Mouse (Mus musculus) megakaryocyte-erythroid progenitor cell, adult 5-6 weeks (primary cell): Measurements from ENCODE around the gene Rgl1. TPM values are rescaled to one million over a fixed set of nuclear protein-coding genes. Genes with fewer than 3 reads are reported as not detected.
A peak's percentile ranks its signal among the peaks of the same experiment; 100 is the strongest.

ENCODE experiments used
- ATAC-seq: replicated peaks from 2 replicates; pipeline ENCODE4 v1.8.0; 2016; ENCODE audit warnings: mild to moderate bottlenecking, inconsistent platforms; ENCODE audit not compliant: severe bottlenecking, poor library complexity, low FRiP score, low TSS enrichment
- total RNA-seq, 2 experiments: library from RNA; stranded (forward) in 1 of 2; stranded (reverse) in 1 of 2; fragments of 200-1000, 215-1000 nt in 1 of 2; fragments of >200 nt in 1 of 2; fragmentation: Nextera tagmentation in 1 of 2; gene quantifications; 2 replicates each; pipeline ENCODE4 v1.2.3; 2014 to 2017

Rgl1 gene
- total RNA-seq, 2 experiments from 2014 or later = 2.7 to 7.3 TPM

DNA sequence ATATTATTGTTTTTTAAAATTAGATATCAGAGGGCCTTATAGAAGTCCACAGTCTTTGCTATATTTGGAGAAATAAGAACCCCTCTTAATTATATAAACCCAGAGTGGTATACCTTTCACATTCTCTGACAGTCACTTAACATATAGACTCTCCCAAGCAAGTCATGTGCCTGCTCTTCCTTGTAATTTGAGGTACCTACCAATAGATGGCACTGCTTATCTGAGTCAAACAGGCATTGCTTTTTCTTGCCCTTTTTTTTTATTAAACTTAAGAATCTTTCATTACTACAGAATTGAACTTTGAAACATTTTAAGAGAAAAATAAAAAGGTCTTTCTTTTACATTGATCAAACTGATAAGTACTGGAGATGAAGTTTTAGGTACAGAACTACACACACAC, 41.9 kb downstream of the Rgl1 start:
- peak; percentile 44; the same call in 1 of the 2 replicates for ATAC-seq

DNA sequence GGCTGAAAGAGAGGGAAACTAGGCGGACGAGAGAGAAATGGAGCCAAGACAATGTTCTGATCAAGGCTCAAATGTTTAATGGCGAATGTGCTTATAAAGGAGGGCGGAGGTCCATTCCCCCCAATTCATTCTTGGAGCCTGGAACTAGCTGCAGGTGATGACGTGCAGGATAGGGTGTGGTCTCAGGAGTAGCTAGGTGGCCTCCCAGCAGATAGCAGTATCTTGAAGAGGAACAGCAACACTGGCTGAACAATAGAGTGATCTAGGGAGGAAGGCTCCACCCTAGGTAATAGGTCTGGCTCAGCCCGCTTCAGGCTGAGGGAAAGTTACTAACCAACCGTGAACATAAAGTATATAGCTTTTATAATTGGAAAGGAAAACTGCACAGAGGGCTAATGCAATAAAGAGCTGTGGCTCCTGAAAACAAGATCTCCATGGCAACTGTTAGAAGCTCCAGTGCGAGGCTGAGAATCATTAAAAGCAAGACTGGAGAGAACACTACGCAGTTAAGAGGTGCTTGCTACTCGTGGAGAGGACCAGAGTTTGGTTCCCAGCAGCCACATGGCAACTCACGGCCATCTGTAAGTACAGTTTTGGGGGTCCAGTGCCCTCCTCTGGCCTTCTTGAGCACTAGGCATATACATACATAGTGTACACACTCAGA, 44.5 kb downstream of the Rgl1 start:
- no peak for ATAC-seq

DNA sequence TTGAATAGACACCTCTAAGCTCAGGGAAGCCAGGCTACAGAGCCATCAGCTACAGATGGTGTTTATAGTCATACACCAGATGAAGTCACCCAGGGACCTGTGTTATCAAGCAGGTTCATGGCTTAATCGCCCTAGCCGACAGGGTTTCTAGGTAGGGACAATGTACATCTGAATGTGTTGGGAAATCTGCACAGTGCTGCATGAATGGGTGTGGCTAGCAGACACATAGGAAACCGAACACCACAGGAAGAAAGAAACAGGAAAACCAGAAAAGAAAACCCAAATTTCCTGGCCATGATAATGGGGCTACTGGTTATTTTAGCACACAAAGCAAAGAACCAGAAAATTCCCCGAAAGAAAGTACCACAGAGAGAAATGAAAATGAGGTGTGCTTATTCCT, 45.2 kb downstream of the Rgl1 start:
- ATAC-seq = peak; percentile 48; the same call in 1 of the 2 replicates

DNA sequence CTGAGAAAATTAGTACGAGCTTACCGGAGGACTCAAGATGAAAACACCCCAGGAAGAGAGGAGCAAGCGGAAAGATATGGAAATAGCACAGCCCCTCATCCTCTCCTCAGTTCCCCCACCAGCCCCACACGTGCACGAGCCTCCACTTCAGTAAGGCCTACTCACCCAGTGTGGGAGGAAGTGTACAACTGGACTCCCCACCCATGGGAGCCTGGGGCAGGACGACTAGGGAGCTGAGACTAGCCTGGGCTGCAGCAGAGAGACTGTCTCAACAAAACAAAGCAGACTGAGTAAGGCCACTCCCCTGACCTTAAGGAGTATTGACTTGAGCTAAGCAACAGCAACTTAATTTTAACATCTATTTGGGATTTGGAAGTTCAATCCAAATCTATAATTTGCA, 48.0 kb downstream of the Rgl1 start:
- ATAC-seq = no peak

DNA sequence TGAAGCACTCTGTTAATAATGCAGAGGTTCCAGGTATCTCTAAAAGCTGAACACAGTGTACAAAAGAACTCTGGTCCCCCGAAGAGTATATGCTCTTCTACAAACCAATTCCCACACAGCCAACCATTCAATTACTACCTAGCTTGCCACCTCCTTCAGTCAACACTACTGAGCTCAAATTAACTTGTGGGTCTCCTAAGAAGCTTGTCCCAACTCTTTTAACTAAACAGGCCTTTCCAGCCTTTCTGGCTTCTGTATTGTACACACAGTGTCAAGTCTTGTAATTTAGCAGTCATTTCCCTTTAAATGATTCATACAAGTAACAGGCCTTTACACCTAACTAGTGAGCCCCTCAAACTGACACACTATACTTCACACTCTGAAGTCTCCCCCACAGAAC, 48.8 kb downstream of the Rgl1 start:
- no peak for ATAC-seq

DNA sequence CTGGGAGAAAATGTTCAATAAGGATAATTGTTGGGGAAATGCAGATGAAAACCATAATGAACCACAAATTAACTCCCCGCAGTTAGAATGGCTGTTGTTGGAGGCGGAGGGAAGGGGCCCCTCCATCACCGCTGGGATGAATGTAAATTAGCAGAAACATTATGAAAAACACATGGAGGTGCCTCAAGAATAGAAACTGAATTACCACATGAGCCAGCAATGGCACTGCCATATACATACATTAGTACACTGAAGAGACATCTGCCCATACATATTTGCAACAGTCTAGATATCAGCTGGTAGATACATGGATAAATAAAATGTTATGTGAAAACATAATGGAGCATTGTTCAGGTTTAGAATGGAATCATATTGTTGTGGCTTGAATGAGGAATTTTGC, 51.7 kb downstream of the Rgl1 start:
- no peak for ATAC-seq

DNA sequence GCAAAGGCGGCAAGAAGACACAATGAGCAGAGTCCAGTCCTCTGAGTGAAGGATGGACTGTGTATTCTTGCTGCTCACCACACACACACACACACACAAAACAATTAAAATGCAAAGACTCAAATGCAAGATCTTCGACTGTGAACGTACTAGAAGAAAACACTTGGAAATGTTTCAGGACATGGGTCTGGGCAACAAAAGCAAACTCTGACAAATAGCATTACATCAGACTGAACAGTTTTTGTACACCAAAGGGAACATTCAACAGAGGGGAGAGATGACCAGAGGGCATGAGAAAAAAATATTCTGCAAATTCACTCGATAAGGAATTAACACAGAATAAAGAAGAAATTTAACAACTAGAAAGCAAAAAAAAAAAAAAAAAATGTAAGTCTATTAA, 52.2 kb downstream of the Rgl1 start:
- ATAC-seq = no peak

DNA sequence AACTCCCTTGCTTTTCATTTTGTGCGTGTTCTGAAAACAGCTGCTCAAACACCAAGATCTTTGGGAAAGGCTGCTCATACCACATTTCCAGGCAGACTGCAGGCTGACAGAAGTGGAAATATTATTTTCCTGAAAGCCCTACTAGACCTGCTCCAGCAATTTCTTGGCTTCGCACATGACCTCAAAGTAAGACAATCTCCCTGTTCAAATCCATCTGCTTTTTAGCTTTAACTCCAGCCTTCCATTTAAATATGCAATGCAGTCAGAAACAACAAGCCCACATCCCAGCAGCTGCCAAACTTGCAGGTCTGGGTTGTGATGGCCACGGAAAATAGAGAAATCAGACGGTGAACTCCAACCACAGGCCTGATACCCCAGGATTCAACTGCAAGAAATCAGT, 55.1 kb downstream of the Rgl1 start:
- no peak for ATAC-seq

DNA sequence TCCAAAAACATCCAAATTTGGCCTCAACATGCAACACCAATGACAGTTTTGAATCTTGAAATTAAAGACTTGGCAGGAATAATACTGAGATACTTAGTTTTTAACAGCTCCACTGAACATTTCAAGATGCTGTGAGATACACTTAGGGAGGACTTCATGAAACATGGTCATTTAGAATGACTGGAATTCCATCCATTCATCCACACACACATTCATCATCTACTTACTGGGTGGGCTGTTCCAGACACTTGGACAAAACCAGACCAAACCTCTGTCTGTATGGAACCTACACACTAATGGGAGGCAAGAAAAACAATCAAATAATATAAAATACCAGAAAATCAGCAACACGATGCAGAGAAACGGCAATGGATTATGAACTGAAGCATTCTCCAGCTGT, 58.6 kb downstream of the Rgl1 start:
- no peak for ATAC-seq

DNA sequence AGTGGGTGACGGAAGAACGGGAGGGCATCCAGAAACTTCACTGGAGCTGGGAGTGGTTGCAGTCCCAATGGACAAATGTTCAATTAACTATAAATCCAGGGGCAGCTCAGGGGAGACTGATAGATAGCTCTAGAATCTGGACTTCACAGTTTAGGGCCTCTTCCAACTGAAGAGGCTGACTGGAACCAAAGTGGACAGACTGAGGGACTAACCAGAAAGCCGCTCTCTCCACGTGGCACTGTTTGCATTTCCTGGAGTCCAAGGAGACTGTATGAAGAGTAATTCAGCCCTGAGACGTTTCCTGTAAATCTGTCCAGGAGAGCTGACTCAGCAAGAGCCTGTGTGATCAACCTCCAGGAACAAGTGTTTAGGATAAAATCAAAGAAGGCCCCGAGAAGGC, 62.2 kb downstream of the Rgl1 start:
- ATAC-seq = no peak

DNA sequence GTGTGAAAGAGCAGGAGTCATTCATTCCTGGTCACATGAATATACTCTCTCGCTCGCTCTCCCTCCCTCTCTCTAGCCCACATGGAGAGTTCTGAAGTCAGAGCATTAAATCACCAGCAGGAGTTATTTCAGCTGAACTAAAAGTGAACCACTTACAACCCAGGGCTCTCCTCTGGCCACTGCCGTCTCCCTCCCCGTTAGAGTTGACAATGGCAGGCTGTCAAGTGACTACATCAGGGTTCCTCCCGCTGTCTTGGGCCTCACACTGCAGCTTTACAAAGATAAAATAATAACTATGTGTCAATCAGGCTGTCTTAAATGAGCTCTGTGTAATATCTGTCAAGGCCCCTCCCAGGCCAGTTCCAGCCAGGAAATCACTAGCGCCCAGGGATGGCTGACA, 63.2 kb downstream of the Rgl1 start:
- no peak for ATAC-seq

DNA sequence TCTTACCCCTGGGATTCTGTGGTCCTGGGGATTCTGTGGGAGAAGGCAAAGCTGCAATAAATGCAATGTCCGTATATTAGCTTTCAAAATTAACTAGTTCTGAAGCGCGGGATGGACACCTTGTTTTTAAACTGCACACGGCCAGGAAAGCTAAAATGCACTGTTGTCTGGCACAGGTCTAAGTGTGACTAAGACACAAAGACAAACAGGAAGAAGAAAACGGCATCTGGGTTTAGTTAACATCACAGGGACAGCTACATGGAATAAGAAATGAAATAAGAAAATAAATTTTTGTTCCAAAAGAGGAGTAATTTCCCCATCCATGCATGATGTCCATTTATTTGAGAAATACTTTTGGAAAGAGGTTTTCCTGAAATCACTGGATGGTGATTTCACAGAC, 65.1 kb downstream of the Rgl1 start:
- no peak for ATAC-seq

DNA sequence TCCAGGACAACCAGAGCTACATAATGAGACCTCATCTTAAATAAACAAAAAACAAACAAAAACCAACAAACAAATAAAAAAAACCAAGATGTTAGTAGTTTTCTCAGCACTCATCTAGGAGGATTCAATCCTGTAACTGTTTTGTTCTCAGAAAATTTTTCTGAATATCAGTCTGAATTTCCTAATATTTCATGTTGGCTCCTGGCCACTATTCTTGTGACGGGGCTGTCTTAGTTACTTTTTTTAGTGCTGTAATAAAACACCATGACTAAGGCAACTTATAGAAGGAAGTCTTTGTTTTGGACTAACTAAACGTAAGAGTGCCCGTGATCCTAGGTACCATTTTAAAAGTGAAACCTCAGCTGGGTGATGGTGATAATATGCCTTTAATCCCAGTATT, 68.8 kb downstream of the Rgl1 start:
- ATAC-seq = no peak

DNA sequence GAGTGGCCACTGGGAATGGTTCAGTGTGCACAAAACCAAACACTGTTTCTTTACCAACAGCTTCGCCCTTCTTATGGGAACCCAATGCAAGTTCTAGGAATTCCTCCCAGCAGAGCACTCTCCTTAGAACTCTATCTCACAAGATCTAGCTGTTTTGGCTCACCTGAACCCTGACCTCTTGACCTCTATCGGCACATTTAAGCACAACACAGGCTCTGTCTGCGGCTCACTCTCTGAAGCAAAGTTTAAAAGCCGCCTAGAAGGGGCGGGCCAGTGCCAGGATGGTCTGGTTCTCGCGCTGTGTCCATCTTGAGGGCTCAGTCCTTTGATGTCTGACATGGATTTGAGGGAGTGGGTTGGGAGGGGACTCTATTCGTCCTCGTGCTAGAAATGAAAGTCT, 70.7 kb downstream of the Rgl1 start:
- ATAC-seq = no peak

DNA sequence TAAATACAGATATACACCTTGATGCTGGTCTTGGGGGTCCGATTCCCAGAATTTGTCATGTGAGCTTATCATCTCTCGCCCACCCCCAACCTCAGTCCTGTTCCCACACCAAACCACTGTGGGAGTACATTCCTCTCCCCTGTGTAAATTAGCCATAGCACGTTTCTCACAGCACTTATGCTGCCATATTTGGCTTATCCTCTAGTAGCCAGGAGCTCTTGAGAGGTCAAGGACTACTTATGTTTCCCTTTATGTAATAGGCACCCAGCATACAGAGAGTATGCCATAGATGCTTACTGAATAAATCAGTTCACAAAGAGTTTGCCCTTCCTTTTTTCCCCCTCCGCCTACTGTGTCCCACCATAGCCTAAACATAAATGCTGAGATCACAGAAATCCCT, 76.2 kb downstream of the Rgl1 start:
- ATAC-seq = no peak

DNA sequence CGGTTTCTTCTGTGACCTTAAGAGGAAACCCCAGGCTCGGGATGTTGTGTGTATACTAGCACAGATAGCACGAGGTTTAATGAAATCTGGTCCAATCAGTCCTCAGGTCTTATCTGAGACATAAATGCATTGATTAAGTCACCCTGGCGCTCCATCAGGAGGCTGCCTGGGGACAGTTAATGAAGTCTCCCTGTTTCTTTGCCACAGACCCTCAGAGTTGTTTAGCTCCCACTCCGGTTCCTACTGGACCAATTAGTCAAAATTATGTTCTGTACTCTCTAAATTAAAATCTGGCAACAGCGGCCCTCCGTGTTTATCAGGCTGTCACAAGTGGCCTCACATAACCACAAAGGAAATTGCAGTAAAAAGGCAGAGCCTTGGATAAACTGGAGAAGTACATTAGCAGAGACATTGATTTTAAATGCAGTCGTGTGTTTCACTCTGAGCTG, 78.4 kb downstream of the Rgl1 start:
- ATAC-seq = no peak

DNA sequence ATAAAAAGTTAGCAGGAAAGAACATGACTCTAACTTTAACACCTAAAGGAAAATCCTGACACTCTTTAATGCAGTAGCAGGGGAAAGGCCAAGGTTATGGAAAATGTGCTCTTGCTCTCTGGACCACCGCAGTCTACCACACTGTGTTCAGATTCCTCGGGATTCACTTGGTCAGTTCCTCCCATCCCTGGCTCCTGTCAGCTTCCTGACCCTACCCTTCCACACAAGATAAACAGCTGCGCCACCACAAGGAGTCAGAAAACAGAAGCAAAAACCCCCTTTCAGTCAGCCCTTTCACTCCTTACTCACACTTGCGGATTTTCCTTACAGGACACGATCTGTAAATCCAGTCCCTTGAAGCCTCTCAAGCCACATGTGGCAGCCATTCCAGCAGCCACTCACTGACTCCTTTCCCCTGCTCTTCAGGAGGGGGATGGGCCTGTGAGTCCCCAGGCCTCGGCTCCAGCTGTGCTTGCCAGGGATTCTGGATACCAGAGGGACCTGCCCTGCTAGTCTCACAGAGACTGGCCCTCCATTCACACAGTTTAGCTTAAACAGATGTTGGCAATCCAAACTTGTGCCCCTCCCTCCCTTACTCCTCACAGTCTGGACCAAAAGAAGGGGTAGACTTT, 78.9 kb downstream of the Rgl1 start:
- no peak for ATAC-seq

DNA sequence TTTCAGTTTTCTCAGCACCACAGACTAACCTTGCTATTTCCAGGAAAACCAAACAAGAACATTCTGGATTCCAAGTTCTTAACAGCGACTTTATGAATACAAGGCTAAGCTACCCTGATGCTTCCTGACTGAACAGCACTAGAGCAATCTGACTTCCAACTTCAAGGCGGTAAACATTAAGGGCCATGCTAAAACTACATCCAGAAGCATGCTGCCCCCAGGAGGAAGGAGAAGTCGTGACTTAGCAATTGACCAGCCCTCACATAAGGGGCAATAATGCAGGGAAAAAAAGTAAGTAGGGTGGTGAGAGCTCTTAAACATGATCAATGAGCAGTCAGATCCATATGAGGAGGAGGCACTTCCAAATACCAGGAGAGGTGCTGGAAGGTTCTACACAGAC, 80.6 kb downstream of the Rgl1 start:
- no peak for ATAC-seq

DNA sequence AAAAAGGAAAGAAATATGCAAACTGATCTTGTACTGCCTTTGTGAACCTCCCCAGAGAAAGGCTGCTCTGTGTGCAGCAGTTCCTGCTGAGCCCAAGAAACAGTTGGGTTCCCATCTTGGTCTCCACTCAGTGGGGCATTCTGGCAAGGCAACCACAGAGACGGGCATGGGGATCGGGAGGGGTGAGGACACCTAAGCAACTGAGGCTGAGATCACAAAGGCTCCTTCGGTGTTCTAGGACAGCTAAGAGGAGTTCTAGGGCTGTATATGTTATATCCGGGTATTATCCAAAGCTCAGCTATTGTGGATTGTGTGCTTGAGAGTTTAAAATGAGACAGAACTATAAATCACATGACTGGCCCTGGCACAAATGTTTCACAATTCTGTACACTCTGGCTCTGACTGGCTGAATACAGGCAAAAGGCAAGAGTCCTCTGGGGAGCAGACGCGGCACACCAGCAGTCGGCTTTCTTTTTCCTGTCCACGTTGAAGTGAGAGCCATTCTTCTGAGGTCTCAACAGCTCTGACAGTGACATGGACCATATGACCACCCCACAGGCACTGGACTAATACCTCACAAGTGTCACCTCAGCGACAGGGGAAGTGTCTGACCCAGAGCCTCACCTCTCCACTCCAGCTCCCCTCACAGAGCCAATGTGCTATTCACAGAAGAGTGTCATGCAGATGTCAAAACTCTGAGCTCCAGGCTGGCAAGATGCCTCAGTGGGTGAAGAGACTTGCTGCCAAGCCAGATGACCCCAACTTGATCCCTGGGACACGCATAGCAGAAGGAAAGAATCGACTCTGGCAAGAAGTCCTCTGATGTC, 83.6 kb downstream of the Rgl1 start:
- ATAC-seq = no peak

DNA sequence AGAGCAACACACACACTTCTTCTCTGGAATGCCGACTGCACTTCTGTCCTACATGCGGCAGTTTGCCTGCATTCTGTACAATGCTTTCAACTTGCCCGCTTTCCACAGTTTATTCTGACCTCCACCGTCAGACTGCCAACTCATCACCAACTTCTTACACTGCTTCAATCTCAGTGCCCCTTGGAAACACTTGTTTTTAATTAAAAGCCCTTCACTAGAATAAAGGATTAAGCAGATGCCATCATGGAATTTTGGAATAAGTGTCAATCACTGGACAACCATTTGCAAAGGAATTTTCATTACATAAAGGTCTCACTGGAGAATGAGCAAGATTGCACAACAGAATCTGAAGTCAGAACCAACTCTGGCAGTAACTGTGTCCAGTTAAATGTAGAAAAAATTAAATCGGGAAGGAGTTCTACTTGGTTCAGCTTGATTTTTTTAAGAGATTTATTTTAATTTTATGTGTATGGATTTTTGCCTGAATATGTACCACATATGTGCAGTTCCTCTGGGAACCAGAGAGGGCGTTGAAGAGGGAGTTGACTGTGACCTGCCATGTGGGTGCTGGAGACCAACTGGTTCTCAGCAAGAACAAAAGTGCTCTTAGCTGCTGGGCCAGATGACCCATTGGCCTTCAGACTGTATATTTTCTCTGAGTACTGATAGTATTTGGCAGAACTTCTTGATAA, 84.3 kb downstream of the Rgl1 start:
- ATAC-seq = no peak
